ENCODE assay signal across 8 mouse cellular contexts in genomic region chr2:127006634-127007370, GRCm38 (mm10). TPM values are rescaled to one million over a fixed set of nuclear protein-coding genes. Genes with fewer than 3 reads are reported as not detected.
DNase-seq lines count a peak whose midpoint lies in the region; ATAC-seq and TF ChIP-seq lines count a peak whose summit lies in the region.

No protein-coding gene starts in this region.

- H3K4me3 ChIP-seq in cerebellum, adult 2 months (replicated peaks; ENCODE audit: insufficient read depth, low read depth, low read length), result peak overlapping the region; percentile 40
- no peak overlapping the region; the same call in 1 of the 2 replicates for H3K4me3 ChIP-seq in intestine, embryonic 14.5 days (ENCODE audit: low read depth, low read length)
- peak overlapping the region; percentile 59 for H3K4me3 ChIP-seq in liver, adult 2 months (ENCODE audit: insufficient read depth, low read depth, low read length)
- no peak overlapping the region for H3K4me3 ChIP-seq in midbrain, postnatal 0 days (ENCODE audit: low read depth, low read length)

- H3K9me3 ChIP-seq in intestine, embryonic 14.5 days (ENCODE audit: control insufficient read depth, low read length), result no peaks in the 10 kb centered on the region
- H3K9me3 ChIP-seq in midbrain, postnatal 0 days (ENCODE audit: low read length), result no peaks in the 10 kb centered on the region

- ATAC-seq in intestine, embryonic 14.5 days (replicated peaks; ENCODE audit: low FRiP score, low TSS enrichment, low read depth), result 0 out of 2 replicates have a peak, but pooled peaks have one; percentile 17
- no peak for ATAC-seq in midbrain, postnatal 0 days (ENCODE audit: low FRiP score)

- TF ChIP-seq POLR2A in cerebellum, adult 2 months (IDR thresholded peaks at IDR 0.05; ENCODE audit: borderline replicate concordance, insufficient read depth, low read length), result no peak
- no peak for TF ChIP-seq POLR2A in liver, adult 2 months (IDR thresholded peaks at IDR 0.05; ENCODE audit: extremely low read depth, insufficient read depth, low read length)

- H3K4me2 ChIP-seq in intestine, embryonic 14.5 days (ENCODE audit: low read length), result no peak overlapping the region
- H3K4me2 ChIP-seq in midbrain, postnatal 0 days (ENCODE audit: low read depth, low read length, poor library complexity, severe bottlenecking), result 0 out of 2 replicates have a peak overlapping the region, but pooled peaks have one; percentile 6

- peaks cover 4% of the 10 kb centered on the region for H3K36me3 ChIP-seq in intestine, embryonic 14.5 days (ENCODE audit: control insufficient read depth, insufficient read depth, low read length)
- H3K36me3 ChIP-seq in liver, adult 2 months (ENCODE audit: control insufficient read depth, insufficient read depth, low read length), result no peaks in the 10 kb centered on the region; the same call in 1 of the 2 replicates
- H3K36me3 ChIP-seq in midbrain, postnatal 0 days (ENCODE audit: insufficient read depth, low read length), result 0 out of 2 replicates have a peak, but pooled peaks cover 2% of the 10 kb centered on the region

- H3K4me1 ChIP-seq in cerebellum, adult 2 months (ENCODE audit: control insufficient read depth, insufficient read depth, low read length), result peaks cover 6% of the 10 kb centered on the region
- H3K4me1 ChIP-seq in intestine, embryonic 14.5 days (replicated peaks; ENCODE audit: control insufficient read depth, insufficient read depth, low read length), result peaks cover 6% of the 10 kb centered on the region; the same call in 1 of the 2 replicates
- peaks cover 4% of the 10 kb centered on the region; the same call in 1 of the 2 replicates for H3K4me1 ChIP-seq in liver, adult 2 months (ENCODE audit: control insufficient read depth, insufficient read depth, low read length)
- H3K4me1 ChIP-seq in midbrain, postnatal 0 days (ENCODE audit: insufficient read depth, low read length), result no peaks in the 10 kb centered on the region

- WGBS in cerebellum, adult 2 months, result 33% methylated on average over 12 of the region's 12 CpGs
- WGBS in intestine, embryonic 14.5 days, result 47% methylated on average over 12 of the region's 12 CpGs
- WGBS in liver, adult 2 months, result 33% methylated on average over 12 of the region's 12 CpGs
- 39% methylated on average over 12 of the region's 12 CpGs for WGBS in midbrain, postnatal 0 days

- H3K79me2 ChIP-seq in liver, adult 2 months (ENCODE audit: control insufficient read depth, insufficient read depth, low read length), result no peaks in the 10 kb centered on the region

- no peak overlapping the region for H3K27ac ChIP-seq in cerebellum, adult 2 months (ENCODE audit: insufficient read depth, low read length)
- no peak overlapping the region for H3K27ac ChIP-seq in intestine, embryonic 14.5 days (ENCODE audit: low read depth)
- no peak overlapping the region for H3K27ac ChIP-seq in liver, adult 2 months (replicated peaks; ENCODE audit: insufficient read depth, low read depth, low read length)
- no peak overlapping the region for H3K27ac ChIP-seq in midbrain, postnatal 0 days (ENCODE audit: low read depth, low read length)

- H3K9ac ChIP-seq in intestine, embryonic 14.5 days (ENCODE audit: low read length), result no peak overlapping the region
- peak overlapping the region; percentile 50 for H3K9ac ChIP-seq in liver, adult 2 months (ENCODE audit: low read depth, low read length)
- H3K9ac ChIP-seq in midbrain, postnatal 0 days (replicated peaks; ENCODE audit: low read length, poor library complexity, severe bottlenecking), result no peak overlapping the region

- peak; percentile 49; the same call in 1 of the 2 replicates for TF ChIP-seq CTCF in cerebellum, adult 2 months (IDR thresholded peaks at IDR 0.05; ENCODE audit: borderline replicate concordance, insufficient read depth, low read depth, low read length)
- peak; percentile 78 for TF ChIP-seq CTCF in liver, adult 2 months (IDR thresholded peaks at IDR 0.05; ENCODE audit: low read depth, low read length)
- peak; percentile 68 for TF ChIP-seq CTCF in midbrain, postnatal 0 days (IDR thresholded peaks at IDR 0.05)

- DNase-seq in urinary bladder, postnatal 14 days (ENCODE audit: low spot score), result peak; percentile 64
- DNase-seq in urinary bladder, postnatal 4 days (ENCODE audit: low spot score in 2 of 2), result no peak
- peak; percentile 18 to 24 for DNase-seq in cerebellum, adult 2 months
- peak; percentile 20 for DNase-seq in gastrocnemius, postnatal 25 days
- peak; percentile 71 for DNase-seq in intestine, embryonic 14.5 days (ENCODE audit: low spot score)
- peak; percentile 33 for DNase-seq in liver, adult 2 months (ENCODE audit: extremely low read depth, low read depth, low spot score)
- peak; percentile 56 for DNase-seq in midbrain, postnatal 0 days (ENCODE audit: low spot score)
- peak; percentile 18 to 65 for DNase-seq in thymus, postnatal 10 days (ENCODE audit: low spot score in 2 of 2)

- H3K27me3 ChIP-seq in cerebellum, adult 2 months (ENCODE audit: control insufficient read depth, insufficient read depth, low read length), result no peaks in the 10 kb centered on the region
- no peaks in the 10 kb centered on the region for H3K27me3 ChIP-seq in intestine, embryonic 14.5 days (replicated peaks; ENCODE audit: control insufficient read depth, insufficient read depth, low read length)
- no peaks in the 10 kb centered on the region for H3K27me3 ChIP-seq in liver, adult 2 months (ENCODE audit: control insufficient read depth, insufficient read depth, low read length)
- H3K27me3 ChIP-seq in midbrain, postnatal 0 days (ENCODE audit: insufficient read depth, low read length), result no peaks in the 10 kb centered on the region

RNA-seq across cellular contexts. Expression of gene Ap4e1, which starts 1.7 kb away (rescaled TPM):
- 11.1 and 11.4 TPM in 2 replicates for polyA plus RNA-seq in cerebellum, adult 2 months (2012; rRNA removed)
- 1 to 10 TPM; 7.4 to 7.6 TPM for total RNA-seq in gastrocnemius, postnatal 25 days (2021)
- 10.1 and 12.3 TPM in 2 replicates for polyA plus RNA-seq in intestine, embryonic 14.5 days (2014; fragmentation: Nextera tagmentation; extraction: Ambion mirVana)
- 6.0 and 6.3 TPM in 2 replicates for total RNA-seq in liver, adult 2 months (2014; rRNA removed)
- polyA plus RNA-seq in liver, adult 2 months (2012; rRNA removed), result 0.87 and 1.3 TPM in 2 replicates
- total RNA-seq in midbrain, postnatal 0 days (2014; rRNA removed), result 13.1 and 17.0 TPM in 2 replicates
- 5.9 and 7.0 TPM in 2 replicates for polyA plus RNA-seq in midbrain, postnatal 0 days (2015; fragmentation: Nextera tagmentation; extraction: Ambion mirVana)

Comparison
In these comparisons a context has a peak if more than half of its experiments do, and no peak if none do; other contexts are left out.
1. DNase-seq: peak in urinary bladder, postnatal 14 days (single experiment), cerebellum, adult 2 months (2 of 2), gastrocnemius, postnatal 25 days (single experiment), intestine, embryonic 14.5 days (single experiment), liver, adult 2 months (single experiment), midbrain, postnatal 0 days (single experiment) and thymus, postnatal 10 days (2 of 2); none in urinary bladder, postnatal 4 days (0 of 2).
2. H3K4me3 ChIP-seq: peak in cerebellum, adult 2 months (single experiment) and liver, adult 2 months (single experiment); none in intestine, embryonic 14.5 days (single experiment) and midbrain, postnatal 0 days (single experiment).
3. Peak in every context shown above with its lines, with median percentiles within 50 percentile points of each other: CTCF ChIP-seq.